Mouse (Mus musculus): Measurements from ENCODE around the gene Lrrc63.

GRCm38 (mm10) chr14:75174731-75175555 lies 44.3 kb upstream of the Lrrc63 start:
- TF ChIP-seq CTCF (IDR thresholded peaks at IDR 0.05; ENCODE audit: extremely low read depth, insufficient read length, insufficient replicate concordance, low read depth, low read length) = no peak
- no peak for TF ChIP-seq POLR2A (IDR thresholded peaks at IDR 0.05; ENCODE audit: low read depth, low read length)
